Mouse (Mus musculus) brown adipose tissue, adult 24 weeks (tissue): ENCODE measurements around the gene Foxn4. TPM values are rescaled to one million over a fixed set of nuclear protein-coding genes. Genes with fewer than 3 reads are reported as not detected.

ENCODE experiments used
- H3K27ac ChIP-seq: fragments of 200-500 bp; replicated peaks from 2 replicates; pipeline ENCODE4 v1.5.1; 2012; ENCODE audit warnings: low read depth, mild to moderate bottlenecking, low read length
- H3K4me1 ChIP-seq: fragments of 200-500 bp; 2 replicates; pipeline ENCODE4 v1.6.1; 2012; ENCODE audit warnings: low read length, mixed read lengths; ENCODE audit not compliant: control insufficient read depth, insufficient read depth, insufficient read length
- H3K4me3 ChIP-seq: fragments of 200-500 bp; 2 replicates; pipeline ENCODE4 v1.5.1; 2012; ENCODE audit warnings: low read depth, mild to moderate bottlenecking, low read length, moderate library complexity; ENCODE audit not compliant: insufficient read depth
- polyA plus RNA-seq: library from polyadenylated mRNA; stranded (reverse); fragments of >200 nt; gene quantifications from 2 replicates; pipeline ENCODE4 v1.2.4, GENCODE M21; 2012; ENCODE audit not compliant: missing spikeins, insufficient read depth, insufficient read length

The Foxn4 gene
- polyA plus RNA-seq = not detected in 2 replicates

- Histone ChIP-seq H3K27ac (no peak within 1 kb of the TSS), H3K4me1 (no peaks in the 10 kb centered on the region), H3K4me3 (peak within 1 kb of the TSS; percentile 38; the same call in 1 of the 2 replicates)
Observed at GRCm38 (mm10) chr5:114273693-114274402, at the start of gene Foxn4. TSS of gene Foxn4 (minus strand) at chr5:114273807.

GRCm38 (mm10) chr5:114323105-114323790 lies 49.6 kb upstream of the Foxn4 start:
- Histone ChIP-seq H3K27ac (no peak overlapping the region), H3K4me3 (no peak overlapping the region), H3K4me1 (no peaks in the 10 kb centered on the region)

GRCm38 (mm10) chr5:114309680-114310036 lies 36.1 kb upstream of the Foxn4 start:
- Histone ChIP-seq H3K4me1 (no peaks in the 10 kb centered on the region), H3K27ac (no peak overlapping the region), H3K4me3 (no peak overlapping the region)

- H3K4me3 ChIP-seq = no peak overlapping the region
- no peak overlapping the region for H3K27ac ChIP-seq
- H3K4me1 ChIP-seq = no peaks in the 10 kb centered on the region
Observed at GRCm38 (mm10) chr5:114308765-114309679, 35.4 kb upstream of the Foxn4 start.

- Histone ChIP-seq H3K4me3 (no peak overlapping the region), H3K27ac (no peak overlapping the region), H3K4me1 (no peaks in the 10 kb centered on the region)
Observed at GRCm38 (mm10) chr5:114306496-114306895, 32.9 kb upstream of the Foxn4 start.

- H3K27ac ChIP-seq = no peak overlapping the region
- no peak overlapping the region for H3K4me3 ChIP-seq
- no peaks in the 10 kb centered on the region for H3K4me1 ChIP-seq
Observed at GRCm38 (mm10) chr5:114303166-114303565, 29.6 kb upstream of the Foxn4 start.

- Histone ChIP-seq H3K4me3 (no peak overlapping the region), H3K4me1 (no peaks in the 10 kb centered on the region), H3K27ac (no peak overlapping the region)
Observed at GRCm38 (mm10) chr5:114299883-114300610, 26.4 kb upstream of the Foxn4 start.

- Histone ChIP-seq H3K27ac (no peak overlapping the region), H3K4me1 (no peaks in the 10 kb centered on the region), H3K4me3 (no peak overlapping the region)
Observed at GRCm38 (mm10) chr5:114299156-114299855, 25.7 kb upstream of the Foxn4 start.

GRCm38 (mm10) chr5:114298212-114298894 lies 24.7 kb upstream of the Foxn4 start:
- no peak overlapping the region for H3K27ac ChIP-seq
- H3K4me1 ChIP-seq = no peaks in the 10 kb centered on the region
- H3K4me3 ChIP-seq = no peak overlapping the region

GRCm38 (mm10) chr5:114296693-114297631 lies 23.4 kb upstream of the Foxn4 start:
- Histone ChIP-seq H3K27ac (no peak overlapping the region), H3K4me1 (no peaks in the 10 kb centered on the region), H3K4me3 (peak overlapping the region; percentile 17)

GRCm38 (mm10) chr5:114290004-114290403 lies 16.4 kb upstream of the Foxn4 start:
- Histone ChIP-seq H3K27ac (no peak overlapping the region), H3K4me3 (no peak overlapping the region), H3K4me1 (no peaks in the 10 kb centered on the region)

- no peaks in the 10 kb centered on the region for H3K4me1 ChIP-seq
- H3K4me3 ChIP-seq = no peak within 1 kb of the TSS
- no peak within 1 kb of the TSS for H3K27ac ChIP-seq
Observed at GRCm38 (mm10) chr5:114288874-114289273, 15.3 kb upstream of the Foxn4 start, which contains the start of gene Myo1h. TSS of gene Myo1h (plus strand) at chr5:114289166.

GRCm38 (mm10) chr5:114288396-114288795 lies 14.8 kb upstream of the Foxn4 start:
- Histone ChIP-seq H3K4me3 (no peak overlapping the region), H3K4me1 (no peaks in the 10 kb centered on the region), H3K27ac (no peak overlapping the region)
